Mouse (Mus musculus) 3134 (cell line): Measurements from ENCODE around the gene Ckap2l.

Experiments
- DNase-seq: peaks from one replicate; pipeline ENCODE4 v3.0.0-alpha.2; 2011; ENCODE audit warnings: low spot score; ENCODE audit not compliant: insufficient read length; ENCODE audit errors: extremely low read depth

The Ckap2l gene

GRCm38 (mm10) chr2:129296671-129297588, at the start of gene Ckap2l:
Gene Ckap2l (minus strand): TSS chr2:129297212.
- peak; percentile 91 for DNase-seq

DNA sequence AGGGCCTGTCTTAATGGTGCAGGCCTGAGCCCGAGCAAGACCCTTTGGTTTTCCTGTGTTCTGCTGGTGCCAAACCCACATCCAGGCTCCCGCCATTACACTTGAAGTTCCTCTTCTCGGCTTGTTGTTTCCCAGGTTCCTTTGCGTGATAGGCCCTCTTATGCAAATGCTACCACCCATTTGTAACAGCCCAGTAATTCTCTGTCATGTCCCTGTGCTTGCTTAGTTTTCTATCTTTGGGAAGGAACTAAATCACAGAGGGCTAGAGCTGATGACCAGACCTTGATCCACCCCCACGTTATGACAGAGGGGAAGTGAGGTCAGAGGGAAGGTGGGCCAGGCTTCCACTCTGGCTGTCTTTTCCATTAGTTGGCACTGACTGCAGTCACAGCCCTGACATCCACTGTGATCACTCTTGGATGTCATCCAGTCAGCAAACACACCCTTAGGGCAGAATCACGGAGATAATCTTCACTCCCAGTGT, 41.2 kb upstream of the Ckap2l start:
- DNase-seq, result no peak

- DNase-seq, result no peak
These were observed 36.5 kb upstream of the Ckap2l start for GRCm38 (mm10) chr2:129333471-129333870.

- DNase-seq, result peak; percentile 70
These were observed 33.5 kb upstream of the Ckap2l start for GRCm38 (mm10) chr2:129330540-129330939.

GRCm38 (mm10) chr2:129330024-129330423, 33.0 kb upstream of the Ckap2l start:
- DNase-seq, result no peak

DNA sequence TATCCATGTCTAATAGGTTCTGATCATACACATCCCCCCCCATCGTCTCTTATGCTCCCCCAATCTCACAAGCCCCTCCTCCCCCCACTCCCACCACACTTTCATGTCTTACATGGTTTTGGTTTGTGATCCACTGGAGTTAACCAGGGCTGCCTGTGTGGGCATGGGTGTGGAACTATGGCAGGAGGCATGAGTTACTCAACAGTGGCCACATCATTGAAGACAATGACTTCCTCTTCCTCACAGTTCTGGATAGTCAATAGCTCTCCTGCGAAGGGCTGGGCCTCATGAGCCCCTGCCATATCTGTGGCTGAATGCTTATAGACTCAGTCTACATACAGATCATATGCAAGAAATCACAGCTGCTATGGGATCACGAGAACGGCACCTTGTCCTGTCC, 31.2 kb upstream of the Ckap2l start:
- DNase-seq, result no peak

DNA sequence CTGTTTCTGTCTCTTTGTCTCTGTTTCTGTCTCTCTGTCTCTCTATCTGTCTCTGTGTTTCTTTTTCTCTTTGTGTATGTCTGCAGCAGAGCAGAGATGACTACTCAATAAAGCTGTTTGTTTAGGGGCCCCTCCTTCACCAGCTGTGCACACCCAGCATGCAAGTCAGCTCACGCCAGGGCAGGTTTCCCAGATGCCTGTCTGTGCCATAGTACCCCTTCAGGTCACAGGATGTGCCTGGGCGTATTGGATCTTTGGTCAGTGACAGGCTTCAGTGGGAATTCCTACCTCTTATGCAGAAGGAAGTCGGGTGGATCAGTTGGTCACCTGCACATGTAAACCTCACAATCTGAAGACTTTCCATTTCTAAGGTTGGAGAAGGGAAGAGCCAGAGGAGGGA, 27.2 kb upstream of the Ckap2l start:
- DNase-seq, result no peak

DNA sequence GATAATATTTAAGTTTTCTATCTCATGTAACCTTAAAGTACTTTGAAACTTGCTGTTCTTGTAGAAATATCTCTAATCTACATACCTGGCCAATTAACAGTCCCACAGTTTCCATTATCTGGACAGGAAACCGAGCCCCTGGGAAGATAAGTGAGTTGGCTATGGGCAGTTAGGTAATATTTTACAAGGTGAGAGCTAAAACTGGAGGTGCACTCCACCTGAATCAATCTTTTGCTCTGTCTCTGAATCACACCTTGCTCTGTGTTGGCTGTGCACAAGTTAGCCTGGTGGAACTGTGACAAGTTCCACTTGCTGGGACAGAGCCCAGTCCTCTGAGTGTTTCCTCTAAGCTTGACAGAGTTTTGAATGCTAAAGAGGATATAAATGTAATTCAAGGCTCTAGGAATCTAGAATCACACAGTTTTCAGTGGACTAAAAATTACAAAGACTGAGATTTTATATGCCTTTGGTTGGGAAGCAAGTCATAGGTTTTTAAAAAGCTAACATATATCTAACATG, 25.2 kb upstream of the Ckap2l start:
- DNase-seq, result no peak

- no peak for DNase-seq
These were observed 23.1 kb upstream of the Ckap2l start for GRCm38 (mm10) chr2:129320033-129320605.

DNA sequence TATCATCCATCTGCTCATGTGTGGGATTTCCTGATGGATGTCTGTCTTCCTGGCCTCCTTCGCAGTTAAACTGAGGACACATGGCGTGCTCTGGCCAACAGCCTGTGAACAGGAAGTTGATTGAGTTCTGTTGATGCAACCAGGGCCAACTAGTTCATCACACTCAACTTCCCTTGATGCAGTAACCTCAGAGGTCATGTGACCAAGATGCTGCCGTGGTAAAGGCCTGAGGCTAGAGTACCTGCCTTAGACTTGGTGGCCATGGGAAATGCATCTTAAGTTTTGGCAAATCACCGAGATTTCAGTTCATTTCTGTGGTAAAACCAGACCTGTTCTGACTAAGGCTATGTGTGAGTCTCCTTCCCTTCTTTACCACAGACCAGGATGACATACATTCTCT, 18.8 kb upstream of the Ckap2l start:
- DNase-seq, result no peak

DNA sequence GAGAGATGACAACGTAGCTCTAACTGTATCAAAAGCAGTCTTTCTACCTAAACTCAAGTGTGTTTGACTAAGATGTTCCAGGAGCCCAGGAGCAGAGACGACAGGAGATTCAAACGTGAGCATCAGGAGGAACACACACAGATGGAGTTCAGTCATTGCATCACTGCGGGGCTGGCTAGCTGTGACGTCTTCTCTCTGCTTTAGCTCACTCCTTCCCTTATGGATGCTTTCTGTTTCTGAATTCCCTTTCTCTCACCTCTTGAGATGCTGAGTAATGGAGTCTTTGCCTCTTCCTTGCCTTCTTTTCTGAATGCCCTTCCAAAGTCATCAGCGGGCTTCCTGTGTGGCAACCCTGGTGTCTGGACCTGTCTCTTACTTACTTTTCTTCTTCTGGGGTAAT, 17.9 kb upstream of the Ckap2l start:
- DNase-seq, result no peak

- DNase-seq, result no peak
These were observed 16.9 kb upstream of the Ckap2l start for GRCm38 (mm10) chr2:129313934-129314333.

- no peak for DNase-seq
These were observed 12.8 kb upstream of the Ckap2l start, which contains the start of gene Il1a for GRCm38 (mm10) chr2:129309836-129310235. Gene Il1a (minus strand): TSS chr2:129309972.

GRCm38 (mm10) chr2:129306020-129306419, 9.0 kb upstream of the Ckap2l start:
- no peak for DNase-seq

DNA sequence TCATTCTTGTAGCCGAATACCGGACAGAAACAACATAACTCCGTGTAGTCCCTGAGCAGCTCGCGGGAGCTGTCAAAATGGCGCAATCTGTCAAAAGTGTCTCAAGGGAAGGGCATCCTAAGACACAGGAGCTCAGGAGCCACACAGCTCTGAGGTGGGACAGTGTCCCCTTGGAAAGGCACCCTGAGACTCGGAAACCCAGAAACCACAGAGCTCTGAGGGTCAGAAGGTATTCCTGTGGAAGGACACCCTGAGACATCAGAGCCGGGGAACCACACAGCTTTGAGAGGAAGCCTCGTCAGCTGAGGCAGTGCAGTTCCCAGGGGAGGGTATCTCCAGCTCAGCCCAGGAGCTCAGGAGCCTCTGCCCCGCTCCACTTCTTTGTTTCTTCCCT, 574 bp upstream of the Ckap2l start:
- DNase-seq, result no peak

DNA sequence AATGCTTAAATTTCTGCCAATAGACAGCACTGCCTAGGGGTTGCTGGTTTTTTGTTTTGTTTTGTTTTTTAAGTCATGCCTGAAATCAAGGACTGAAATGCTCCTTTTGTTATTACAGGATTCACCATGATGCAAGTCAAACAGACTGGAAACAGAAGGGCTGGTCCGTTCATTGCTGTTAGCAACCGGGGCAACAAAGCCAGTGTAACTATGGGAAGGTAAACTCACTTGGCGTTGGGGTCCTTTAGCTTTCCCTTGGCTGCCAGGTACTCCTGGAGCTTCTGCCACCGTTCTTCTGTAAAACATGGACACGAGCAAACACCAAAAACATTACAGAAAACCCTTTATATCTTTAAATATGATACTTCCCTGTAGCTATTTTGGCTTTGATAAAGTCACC, 926 bp downstream of the Ckap2l start:
- DNase-seq, result no peak

DNA sequence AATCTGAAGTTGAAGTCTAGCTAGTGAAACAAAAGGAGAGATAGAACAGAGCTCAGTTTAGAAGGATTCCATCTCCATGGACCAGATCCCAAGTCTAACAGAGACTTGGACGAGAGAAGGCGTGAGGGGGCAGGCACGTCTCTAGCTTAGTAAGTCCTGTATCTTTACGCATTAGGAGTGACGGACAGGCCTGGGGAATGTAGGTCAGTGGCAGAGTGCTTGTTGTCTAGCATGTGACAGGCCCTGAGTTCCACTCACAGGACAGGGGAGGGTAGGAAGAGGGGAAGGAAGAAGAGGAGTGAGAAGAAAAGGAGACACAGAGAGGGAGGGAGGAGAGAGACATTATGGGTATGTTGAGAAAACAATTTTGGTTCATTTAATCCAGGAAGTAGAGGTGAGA, 1.9 kb downstream of the Ckap2l start:
- no peak for DNase-seq

GRCm38 (mm10) chr2:129273823-129274222, 23.2 kb downstream of the Ckap2l start:
- no peak for DNase-seq

DNA sequence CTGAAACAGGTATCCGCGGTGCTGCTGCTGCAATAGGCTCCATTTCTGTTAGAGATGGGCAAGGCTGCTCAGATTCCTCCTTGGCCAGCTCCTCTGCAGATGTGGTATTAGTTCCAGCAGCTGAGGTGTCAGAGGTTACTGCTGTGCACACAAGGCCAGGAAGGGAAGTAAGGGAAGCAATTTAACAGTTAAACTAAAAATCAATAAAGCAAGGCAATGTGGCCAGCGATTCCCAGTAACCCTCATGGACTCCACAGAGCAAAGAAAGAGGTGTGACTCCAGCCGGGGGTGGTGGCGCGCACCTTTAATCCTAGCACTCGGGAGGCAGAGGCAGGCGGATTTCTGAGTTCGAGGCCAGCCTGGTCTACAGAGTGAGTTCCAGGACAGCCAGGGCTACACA, 26.4 kb downstream of the Ckap2l start:
- DNase-seq, result no peak

- DNase-seq, result no peak
These were observed 27.0 kb downstream of the Ckap2l start for GRCm38 (mm10) chr2:129269986-129270385.

DNA sequence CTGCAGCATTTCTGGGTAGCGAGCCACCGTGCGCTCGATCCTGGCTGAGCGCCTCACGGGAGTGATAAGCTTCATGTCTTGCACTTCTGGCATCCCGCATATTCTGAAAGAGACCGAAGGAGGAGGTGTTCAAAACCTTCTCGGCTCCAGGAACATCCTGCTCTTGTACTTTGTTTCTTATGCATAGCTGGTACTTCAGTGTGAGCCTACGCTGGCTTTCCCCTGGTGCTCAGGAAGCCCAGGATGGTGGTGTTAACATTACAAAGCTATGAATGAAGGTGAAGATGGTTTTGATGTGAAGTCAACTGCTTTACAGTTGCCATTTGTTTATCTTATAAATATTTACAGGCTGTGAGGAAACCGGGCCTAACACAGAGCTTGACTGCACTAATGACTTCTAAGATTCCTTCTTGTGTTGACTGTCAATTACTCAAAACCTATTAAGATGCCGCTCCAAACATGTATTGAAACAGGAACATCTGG, 27.8 kb downstream of the Ckap2l start:
- DNase-seq, result no peak

GRCm38 (mm10) chr2:129267738-129268137, 29.3 kb downstream of the Ckap2l start:
- DNase-seq, result no peak
